Mouse (Mus musculus) neural tube, embryonic 15.5 days (tissue): ENCODE results near the gene Nlrc5. TPM values are rescaled to one million over a fixed set of nuclear protein-coding genes. Genes with fewer than 3 reads are reported as not detected.

ENCODE experiments used
- ATAC-seq: fragments of 200-750 bp; cut with Nextera tagmentation; 2 replicates; pipeline ENCODE4 v1.8.0; 2017; ENCODE audit warnings: mild to moderate bottlenecking, moderate TSS enrichment, moderate library complexity; ENCODE audit not compliant: low FRiP score
- H3K27ac ChIP-seq: fragments of 300-500 bp; sonication (generic); replicated peaks from 2 replicates; pipeline ENCODE4 v1.5.1; 2015; ENCODE audit warnings: mild to moderate bottlenecking, inconsistent platforms
- H3K27me3 ChIP-seq: fragments of 300-500 bp; sonication (generic); replicated peaks from 2 replicates; pipeline ENCODE4 v1.6.1; 2015; ENCODE audit warnings: inconsistent platforms
- H3K36me3 ChIP-seq: fragments of 300-500 bp; sonication (generic); 2 replicates; pipeline ENCODE4 v1.6.1; 2015; ENCODE audit warnings: inconsistent platforms
- H3K4me1 ChIP-seq: fragments of 300-500 bp; sonication (generic); 2 replicates; pipeline ENCODE4 v1.6.1; 2015; ENCODE audit warnings: inconsistent platforms
- H3K4me2 ChIP-seq: fragments of 300-500 bp; sonication (generic); 2 replicates; pipeline ENCODE4 v1.6.1; 2015; ENCODE audit warnings: inconsistent platforms, mild to moderate bottlenecking, moderate library complexity
- H3K4me3 ChIP-seq: fragments of 300-500 bp; sonication (generic); replicated peaks from 2 replicates; pipeline ENCODE4 v1.5.1; 2015; ENCODE audit warnings: mild to moderate bottlenecking, inconsistent platforms
- H3K9ac ChIP-seq: fragments of 300-500 bp; sonication (generic); replicated peaks from 2 replicates; pipeline ENCODE4 v1.6.1; 2015; ENCODE audit warnings: mild to moderate bottlenecking, inconsistent platforms
- H3K9me3 ChIP-seq: fragments of 300-500 bp; sonication (generic); replicated peaks from 2 replicates; pipeline ENCODE4 v1.6.1; 2016; ENCODE audit warnings: inconsistent platforms
- WGBS: fragments of 180-500 bp; shearing (Covaris S2); methylation state at CpG from one replicate; pipeline ENCODE4 v1.1.7; 2015; ENCODE audit warnings: mixed read lengths; 5-methylcytosine and 5-hydroxymethylcytosine counted together
- microRNA-seq: library from miRNA; unstranded; fragments of <30 nt; microRNA quantifications from one replicate; pipeline ENCODE4, GENCODE M21; 2017
- polyA plus RNA-seq: library from polyadenylated mRNA; unstranded; fragments of >200 nt; fragmentation: Nextera tagmentation; extraction: Ambion mirVana; gene quantifications from 2 replicates; pipeline ENCODE4 v1.2.1, GENCODE M21; 2015

Nlrc5 gene
- polyA plus RNA-seq, 1 experiment from 2014 or later = 1.0 TPM

- no peaks in the 10 kb centered on the region for H3K27me3 ChIP-seq
- H3K36me3 ChIP-seq = peaks cover 67% of the 10 kb centered on the region
- ATAC-seq = peak; percentile 76; the same call in 1 of the 2 replicates
- no peaks in the 10 kb centered on the region for H3K9me3 ChIP-seq
- H3K27ac ChIP-seq = peak overlapping the region; percentile 69
- 67% methylated on average over 16 of the region's 16 CpGs for WGBS
- H3K4me3 ChIP-seq = no peak overlapping the region
- peaks cover 10% of the 10 kb centered on the region for H3K4me1 ChIP-seq
- H3K9ac ChIP-seq = no peak overlapping the region
- no peak overlapping the region for H3K4me2 ChIP-seq
These were observed 140.2 kb downstream of the Nlrc5 start for GRCm38 (mm10) chr8:94574159-94574907.

DNA sequence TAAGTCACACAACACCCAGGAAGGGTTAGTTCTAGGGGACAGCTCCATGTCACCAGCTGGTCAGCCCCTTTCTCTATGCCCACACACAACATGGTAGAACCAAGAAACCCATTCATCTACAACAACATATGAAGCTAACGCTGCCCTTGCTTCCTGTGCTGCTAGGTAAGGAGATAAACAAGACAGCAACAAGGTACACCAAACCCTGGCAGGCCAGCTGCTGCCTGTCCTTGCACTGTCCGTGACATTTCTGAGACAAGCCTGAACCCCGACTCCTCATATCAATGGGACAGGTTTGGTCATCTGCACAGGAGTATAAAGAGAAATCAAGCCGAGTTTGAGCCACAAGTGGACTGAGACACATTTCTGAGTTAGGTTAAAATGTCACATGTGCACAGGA lies 141.0 kb downstream of the Nlrc5 start:
- Histone ChIP-seq H3K4me2 (no peak overlapping the region), H3K27ac (peak overlapping the region; percentile 69; the same call in 1 of the 2 replicates), H3K27me3 (no peaks in the 10 kb centered on the region), H3K9me3 (no peaks in the 10 kb centered on the region), H3K4me3 (no peak overlapping the region), H3K4me1 (peaks cover 5% of the 10 kb centered on the region; the same call in 1 of the 2 replicates), H3K9ac (no peak overlapping the region), H3K36me3 (peaks cover 70% of the 10 kb centered on the region)
- 91% methylated on average over 4 of the region's 4 CpGs for WGBS
- no peak for ATAC-seq

Small RNA genes within 50 kb of the gene (microRNA-seq; reads per million reads assigned to microRNA genes)
- not detected for gene Mir7072

Other genes with a start within 250 kb of the Nlrc5 start
- 51.5 and 57.4 TPM in 2 replicates for gene Nup93, start 219.8 kb upstream of the Nlrc5 start, polyA plus RNA-seq
- gene Slc12a3, start 105.2 kb upstream of the Nlrc5 start, polyA plus RNA-seq = 0.10 and 0.23 TPM in 2 replicates
- gene Herpud1, start 47.9 kb upstream of the Nlrc5 start, polyA plus RNA-seq = 70.8 and 75.5 TPM in 2 replicates
- gene Cpne2, start 98.6 kb downstream of the Nlrc5 start, polyA plus RNA-seq = 25.6 and 29.9 TPM in 2 replicates
- gene Rspry1, start 167.6 kb downstream of the Nlrc5 start, polyA plus RNA-seq = 50.0 and 50.2 TPM in 2 replicates
- gene Fam192a, start 167.6 kb downstream of the Nlrc5 start, polyA plus RNA-seq = 66.6 and 70.5 TPM in 2 replicates
- 179 and 182 TPM in 2 replicates for gene Arl2bp, start 232.2 kb downstream of the Nlrc5 start, polyA plus RNA-seq